Mouse (Mus musculus) bone marrow, adult 2 months (tissue): ENCODE results near the gene Megf11.

ENCODE experiments used
- CTCF ChIP-seq: fragments of 200-500 bp; IDR thresholded peaks from 2 replicates; pipeline ENCODE4 v1.5.1; 2011; ENCODE audit warnings: low read length, control low read depth; ENCODE audit not compliant: control insufficient read depth, insufficient read depth
- POLR2A ChIP-seq: fragments of 200-500 bp; IDR thresholded peaks from 2 replicates; pipeline ENCODE4 v1.6.1; 2011; ENCODE audit warnings: low read depth, mild to moderate bottlenecking, control low read depth, low read length, borderline replicate concordance; ENCODE audit not compliant: control insufficient read depth

DNA sequence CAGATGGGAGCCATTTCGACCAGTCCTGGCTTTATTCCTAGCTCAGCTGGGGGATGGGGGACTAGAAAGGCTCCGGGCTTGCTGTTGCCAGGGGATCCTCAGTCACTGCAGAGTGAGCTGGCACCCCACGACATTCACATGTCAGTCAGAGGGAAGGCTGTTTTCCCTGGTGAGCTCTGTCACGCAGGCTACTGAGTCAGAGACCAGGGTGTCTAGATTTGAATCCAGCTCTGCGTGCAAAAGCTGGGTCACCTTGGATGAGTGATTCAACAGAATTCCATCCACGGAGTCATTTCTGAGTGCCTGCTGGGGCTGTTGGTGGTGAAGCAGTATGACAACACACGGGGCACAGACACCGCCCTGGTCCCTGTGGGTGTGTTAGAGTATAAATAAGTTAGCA is 13.7 kb downstream of the Megf11 start:
- TF ChIP-seq CTCF (no peak), POLR2A (no peak)
